Mouse (Mus musculus): Measurements from ENCODE around the gene Tsen54.

The Tsen54 gene

DNA sequence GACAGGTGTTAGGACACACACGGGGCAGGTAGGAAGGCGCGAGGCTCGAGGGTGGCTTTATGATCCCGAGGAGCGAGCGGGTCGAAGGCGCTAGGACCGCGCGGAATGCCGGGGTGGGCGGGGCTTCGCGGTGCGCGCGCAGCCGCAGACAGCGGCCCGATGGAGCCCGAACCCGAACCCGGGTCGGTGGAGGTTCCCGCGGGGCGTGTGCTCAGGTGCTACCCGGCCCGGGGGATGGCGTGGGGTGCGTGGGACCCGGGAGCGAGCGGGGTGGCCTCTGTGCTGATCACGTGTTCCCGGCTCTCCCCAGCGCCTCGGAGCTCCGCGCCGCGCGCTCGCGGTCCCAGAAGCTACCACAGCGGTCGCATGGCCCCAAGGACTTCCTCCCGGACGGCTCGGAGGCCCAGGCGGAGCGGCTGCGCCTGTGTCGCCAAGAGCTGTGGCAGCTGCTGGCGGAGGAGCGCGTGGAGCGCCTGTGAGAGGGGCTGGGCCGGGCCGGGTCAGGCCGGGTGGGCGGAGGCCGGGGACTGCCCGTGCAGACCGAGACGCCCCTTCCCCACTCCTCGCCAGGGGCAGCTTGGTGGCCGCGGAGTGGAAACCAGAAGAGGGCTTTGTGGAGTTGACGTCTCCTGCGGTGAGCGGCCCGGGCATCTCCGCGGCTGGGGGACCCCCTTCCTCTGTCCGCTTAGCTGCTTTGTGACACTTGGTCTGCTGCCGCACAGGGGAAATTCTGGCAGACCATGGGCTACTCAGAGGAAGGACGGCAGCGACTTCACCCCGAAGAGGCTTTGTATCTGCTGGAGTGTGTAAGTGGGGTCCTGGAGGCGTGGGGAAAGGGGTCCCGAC, at the start of gene Tsen54:
TSS of gene Tsen54 (plus strand) at position 120 of the 846 bp plus-strand sequence.
- peak; percentile 96 to 97 for DNase-seq

- DNase-seq = peak; percentile 97 to 98
These were observed 49.4 kb upstream of the Tsen54 start, which contains the start of gene Tmem94 for GRCm38 (mm10) chr11:115765103-115765606. Gene Tmem94 (plus strand): TSS chr11:115765433.

DNA sequence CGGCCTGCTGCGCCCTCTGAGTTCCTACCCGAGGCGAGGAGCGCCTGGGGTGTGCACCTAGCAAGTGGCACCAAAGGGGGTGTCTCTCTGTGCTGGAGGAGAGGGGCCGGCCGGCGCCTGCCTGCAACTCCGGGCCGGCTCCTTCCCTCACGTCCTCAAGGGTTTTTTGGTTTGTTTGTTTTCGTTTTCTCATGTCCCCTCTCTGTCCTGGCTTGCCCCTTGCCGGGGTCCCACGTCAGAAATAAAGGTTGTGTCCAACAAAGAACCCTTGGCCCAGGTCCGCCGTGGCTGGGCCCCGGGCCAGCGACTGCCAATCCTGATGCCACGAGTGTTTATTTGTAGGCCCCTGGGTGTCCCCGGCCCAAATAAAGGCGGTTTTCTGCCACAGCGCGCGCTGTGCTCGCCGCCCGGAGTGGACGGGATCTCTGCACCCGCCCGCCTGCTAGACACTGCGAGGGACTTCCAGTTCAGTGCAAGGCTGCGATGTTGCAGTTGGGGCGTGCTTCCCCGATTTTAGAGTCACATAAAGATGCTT, 48.9 kb upstream of the Tsen54 start:
- DNase-seq = peak in 1 of 2 experiments; percentile 78

- peak; percentile 34 to 45 for DNase-seq
These were observed 48.1 kb upstream of the Tsen54 start for GRCm38 (mm10) chr11:115766356-115766943.

DNA sequence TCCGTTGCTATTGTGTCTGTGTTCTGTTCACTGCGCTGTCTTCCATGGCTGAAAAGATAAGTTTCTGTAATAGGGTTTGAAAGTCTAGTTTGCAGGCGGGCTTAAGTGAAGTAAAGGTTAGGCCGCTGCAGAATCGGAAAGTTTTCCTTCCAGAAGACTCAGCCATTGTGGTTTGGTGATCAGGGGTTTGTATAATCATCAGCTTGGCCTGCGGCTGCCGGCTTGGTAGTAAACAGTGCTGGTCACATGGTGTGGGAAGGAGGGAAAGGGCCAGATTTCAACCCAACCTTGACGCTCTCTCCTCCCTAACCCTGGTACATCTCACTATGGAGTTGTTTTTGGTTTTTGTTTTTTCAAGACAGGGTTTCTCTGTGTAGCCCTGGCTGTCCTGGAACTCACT, 47.5 kb upstream of the Tsen54 start:
- DNase-seq = no peak

DNA sequence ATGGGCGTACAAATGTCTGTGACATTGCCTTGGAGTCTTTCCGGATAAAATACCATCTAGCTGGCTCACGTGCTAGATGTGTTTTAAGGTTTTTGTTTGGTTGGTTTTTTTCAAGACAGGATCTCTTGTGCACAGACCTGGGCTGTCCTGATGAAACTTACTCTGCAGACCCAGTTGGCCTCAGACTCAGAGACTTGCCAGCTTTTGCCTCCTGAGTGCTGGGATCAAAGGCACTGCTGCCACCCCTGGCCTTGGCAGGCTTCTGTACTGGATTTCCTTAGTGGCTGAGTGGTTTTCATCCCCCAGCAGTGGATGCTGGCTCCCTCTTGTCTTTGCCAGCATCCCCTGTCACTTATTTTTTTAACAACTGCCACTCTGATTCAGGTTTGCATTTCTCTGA, 45.6 kb upstream of the Tsen54 start:
- no peak for DNase-seq

DNA sequence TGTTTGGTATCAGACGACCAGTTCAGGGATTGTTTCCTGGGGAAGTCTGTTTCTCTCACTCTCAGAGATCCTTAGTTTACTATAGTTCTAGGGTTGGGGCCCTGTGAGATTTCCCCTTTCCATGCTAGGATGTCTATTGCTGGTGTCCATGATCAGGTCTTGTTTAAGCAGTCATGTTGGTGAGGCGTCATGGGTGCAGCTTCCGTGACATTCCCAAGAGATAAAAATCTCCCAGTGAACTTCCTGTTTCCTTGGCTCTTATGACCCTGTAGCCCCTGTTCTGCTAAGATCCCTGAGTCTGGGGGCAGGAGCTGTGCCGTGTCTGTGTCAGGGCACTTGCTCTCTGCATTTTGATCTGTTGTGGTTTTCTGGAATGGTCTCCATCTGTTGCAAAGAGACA, 39.9 kb upstream of the Tsen54 start:
- no peak for DNase-seq

DNA sequence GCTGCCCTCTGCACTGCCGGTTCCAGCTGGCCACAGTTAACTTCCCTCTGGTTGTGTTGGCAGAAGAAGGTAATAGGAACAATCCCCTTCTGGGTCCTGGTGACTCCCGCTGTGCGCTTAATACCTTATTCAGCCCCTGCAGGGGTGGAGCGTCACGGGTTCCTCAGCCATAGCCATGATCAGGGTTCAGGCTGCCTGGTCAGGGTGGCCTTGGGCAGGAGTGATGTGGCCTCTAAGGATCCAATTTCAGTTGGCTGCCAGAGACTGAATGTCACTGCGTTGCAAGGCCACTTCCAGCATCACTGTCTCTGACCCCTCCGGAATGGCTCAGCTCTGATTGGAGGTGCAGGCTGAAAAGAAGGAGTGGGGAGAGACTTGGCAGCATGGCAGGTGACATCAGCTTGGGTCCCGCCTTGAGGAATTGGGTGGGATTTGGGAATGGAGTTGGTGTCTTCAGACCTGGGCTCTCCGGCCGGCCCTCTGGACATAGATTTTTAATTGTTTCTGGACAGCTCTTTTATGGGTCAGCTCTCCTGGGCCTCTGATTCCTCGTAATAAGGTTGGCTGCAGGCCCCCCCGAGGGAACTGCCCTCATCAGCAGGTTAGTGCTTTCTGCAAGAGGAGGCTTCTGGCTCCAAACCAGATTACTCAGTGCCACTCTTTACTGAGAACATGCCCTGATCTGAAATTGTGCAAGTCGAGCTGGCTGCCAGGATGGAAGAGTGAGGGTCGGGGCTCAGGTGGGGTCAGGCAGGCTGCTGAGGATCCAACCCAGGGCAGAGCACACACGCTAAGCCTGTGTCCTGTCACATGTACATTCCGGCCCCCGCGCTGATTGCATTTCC, 38.5 kb upstream of the Tsen54 start:
- peak; percentile 58 to 64 for DNase-seq

- DNase-seq = peak in 1 of 2 experiments; percentile 21
These were observed 37.6 kb upstream of the Tsen54 start for GRCm38 (mm10) chr11:115776954-115777353.

DNA sequence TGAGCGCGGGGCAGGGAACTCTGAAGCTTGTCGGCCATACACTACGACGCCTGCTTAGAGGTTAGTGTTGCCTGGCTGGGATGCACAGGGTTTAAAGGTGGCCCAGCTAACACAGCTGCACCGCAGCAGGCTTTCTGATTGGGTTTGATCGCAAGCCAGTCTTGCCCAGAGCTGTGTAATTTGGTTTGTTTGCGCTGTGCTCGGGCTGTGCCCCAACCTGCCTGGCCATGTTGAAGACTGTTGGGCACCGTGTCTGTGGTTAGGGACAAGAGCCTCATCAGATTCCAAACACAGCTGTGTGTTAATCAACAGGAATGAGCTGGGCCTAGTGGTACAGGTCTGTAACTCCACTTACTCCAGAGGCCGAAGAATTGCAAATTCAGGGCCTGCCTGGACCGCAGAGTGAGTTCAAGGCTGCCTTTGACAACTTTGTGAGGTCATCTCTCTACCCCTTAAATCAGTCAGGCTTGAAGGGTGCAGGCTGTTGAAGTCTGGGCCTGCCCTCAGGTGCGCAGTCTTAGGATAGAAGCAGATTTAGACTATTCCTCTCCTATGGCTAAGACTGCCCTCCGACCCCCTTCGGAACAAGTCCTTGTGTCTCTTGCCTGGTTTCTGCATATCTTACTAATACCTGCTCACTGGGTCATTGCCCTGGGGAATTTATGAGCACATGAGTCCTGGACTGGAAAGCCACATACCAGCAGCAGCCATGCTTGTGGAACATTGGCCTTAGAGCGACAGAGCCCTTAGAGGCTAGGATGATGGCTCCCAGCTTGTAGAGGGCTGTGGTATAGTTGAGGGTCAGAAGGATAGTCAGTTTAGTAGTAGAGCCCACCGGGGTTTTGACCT, 36.8 kb upstream of the Tsen54 start:
- no peak for DNase-seq

DNA sequence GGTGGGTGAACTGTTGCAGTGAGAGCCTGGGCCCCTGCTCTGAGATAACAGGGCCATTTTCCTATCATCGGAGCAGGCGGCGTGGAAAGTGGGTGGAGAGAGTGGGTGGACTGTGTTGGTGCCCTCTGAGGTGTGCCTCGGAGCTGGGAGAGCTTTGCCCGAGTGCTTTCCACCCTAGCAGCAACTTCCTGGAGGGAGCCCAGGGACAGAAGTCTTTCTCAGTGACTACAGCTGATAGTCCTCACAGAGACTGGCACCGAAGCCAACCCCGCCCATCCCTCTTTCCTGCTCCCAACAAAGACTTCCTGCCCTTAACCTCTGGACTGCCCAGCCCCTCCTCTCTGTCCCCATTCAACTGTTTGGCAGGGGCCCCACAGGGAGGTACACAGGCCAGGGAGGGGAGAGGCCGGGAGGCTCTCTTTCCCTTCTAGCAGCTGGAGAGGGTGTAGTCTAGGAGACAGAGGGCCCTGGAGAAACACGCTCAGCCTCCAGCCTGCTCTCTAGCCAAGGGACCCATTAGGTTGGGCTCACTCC, 35.4 kb upstream of the Tsen54 start:
- DNase-seq = peak; percentile 23 to 37

DNA sequence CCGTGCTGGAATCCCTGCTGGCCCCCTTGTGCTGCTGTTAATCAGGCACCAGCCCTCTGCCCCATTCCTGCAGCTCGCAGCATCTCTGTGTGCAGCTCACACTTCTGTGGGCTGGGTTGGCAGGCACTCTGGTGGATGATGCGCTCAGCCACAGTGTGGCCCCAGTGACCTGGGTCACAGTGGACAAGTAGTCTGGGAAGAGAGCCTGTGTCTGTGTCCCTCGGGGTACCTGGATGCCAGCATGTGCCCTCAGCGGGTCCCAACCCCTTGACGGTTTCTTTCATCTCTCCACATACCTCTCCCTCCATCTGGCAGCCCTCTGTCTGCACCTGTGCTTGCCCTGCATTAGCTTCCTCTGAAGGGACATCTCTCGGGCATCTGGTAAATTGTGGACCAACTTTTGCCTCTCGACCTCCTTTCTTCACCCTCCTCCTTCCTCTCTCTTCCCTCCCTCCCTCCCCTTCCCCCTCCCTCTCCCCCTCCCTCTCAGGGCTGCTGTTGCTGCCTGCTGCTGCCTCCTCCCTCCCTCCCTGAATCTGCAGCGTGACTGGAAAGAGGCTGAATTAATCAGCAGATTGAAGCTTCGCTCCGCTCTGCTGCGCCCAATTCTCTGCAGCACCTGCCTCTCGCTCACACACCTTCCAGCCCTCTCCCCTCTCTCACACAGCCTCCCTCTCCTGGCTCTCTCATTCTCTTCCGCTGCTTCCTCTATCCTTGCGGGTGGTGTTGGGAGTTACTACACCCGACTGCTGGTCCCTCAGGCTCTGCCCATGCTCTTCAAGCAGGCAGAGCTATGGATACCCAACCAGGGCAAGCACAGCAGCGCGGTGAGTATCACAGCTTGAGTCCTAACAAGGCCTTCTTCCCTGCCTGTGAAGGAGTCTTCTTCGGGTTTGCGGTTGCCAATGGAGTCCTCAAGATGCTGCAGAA, 34.1 kb upstream of the Tsen54 start:
- peak in 1 of 2 experiments; percentile 36 for DNase-seq

GRCm38 (mm10) chr11:115786473-115786872, 28.1 kb upstream of the Tsen54 start:
- DNase-seq = no peak

GRCm38 (mm10) chr11:115789787-115790186, 24.7 kb upstream of the Tsen54 start:
- DNase-seq = peak; percentile 73 to 82

- peak; percentile 68 to 77 for DNase-seq
These were observed 22.6 kb upstream of the Tsen54 start for GRCm38 (mm10) chr11:115791919-115792318.

GRCm38 (mm10) chr11:115792353-115792752, 22.2 kb upstream of the Tsen54 start:
- peak in 1 of 2 experiments; percentile 67 for DNase-seq

DNA sequence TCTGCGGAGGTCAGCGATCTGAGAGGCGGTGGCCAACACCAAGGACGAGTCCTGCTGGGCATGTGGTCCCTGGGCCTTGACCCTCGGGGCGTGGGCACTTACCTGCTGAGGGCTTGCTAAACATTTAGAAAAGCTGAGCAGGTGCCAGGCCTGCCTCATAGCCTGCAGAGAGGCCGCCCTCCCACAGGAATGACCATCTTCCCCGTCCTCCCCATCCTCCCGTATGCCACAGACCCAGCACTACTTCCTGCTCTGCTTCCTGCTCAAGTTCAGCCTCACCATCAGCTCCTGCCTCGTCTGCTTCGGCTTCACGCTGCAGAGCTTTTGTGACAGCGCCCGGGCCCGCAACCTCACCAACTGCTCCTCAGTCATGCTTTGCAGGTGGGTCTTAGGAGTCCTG, 17.6 kb upstream of the Tsen54 start:
- no peak for DNase-seq

- no peak for DNase-seq
These were observed 16.9 kb upstream of the Tsen54 start for GRCm38 (mm10) chr11:115797665-115798064.

DNA sequence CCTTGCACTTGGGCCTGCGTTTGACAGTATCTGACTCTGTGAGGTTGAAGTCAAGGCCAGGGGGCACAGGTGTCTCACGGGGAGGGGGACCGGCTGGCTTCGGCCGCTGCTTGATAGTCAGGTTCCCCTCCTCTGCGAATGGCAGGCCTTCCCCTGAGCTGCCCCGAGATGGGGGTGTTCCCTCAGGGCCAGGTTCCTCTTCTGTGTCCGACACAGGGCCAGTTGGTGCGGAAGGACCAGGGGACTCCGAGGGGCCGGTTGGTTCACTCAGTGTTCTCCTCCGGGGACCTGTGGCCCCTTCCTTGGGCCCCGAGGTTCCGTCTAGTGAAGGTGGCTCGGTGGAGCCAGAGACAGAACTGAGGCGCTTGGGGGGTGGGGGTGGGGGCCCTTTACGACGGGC, 13.5 kb upstream of the Tsen54 start:
- no peak for DNase-seq

GRCm38 (mm10) chr11:115803072-115803709, 11.3 kb upstream of the Tsen54 start:
- DNase-seq = no peak

Measured in cerebellum, postnatal 25 days (tissue).